Mouse (Mus musculus) G1E (cell line): ENCODE measurements around the gene Cenpf. TPM values are rescaled to one million over a fixed set of nuclear protein-coding genes. Genes with fewer than 3 reads are reported as not detected.

Source experiments
- ATAC-seq: 2 replicates; pipeline ENCODE4 v1.8.0; 2016; ENCODE audit warnings: mild to moderate bottlenecking; ENCODE audit not compliant: insufficient number of reproducible peaks, poor library complexity, low FRiP score, severe bottlenecking; ENCODE audit errors: extremely low read depth
- DNase-seq: peaks from one replicate; pipeline ENCODE4 v3.0.0; 2012; ENCODE audit warnings: low spot score
- H3K27me3 ChIP-seq: 2 replicates; pipeline ENCODE4 v1.6.1; 2012; ENCODE audit warnings: mild to moderate bottlenecking, low read length, inconsistent platforms; ENCODE audit not compliant: insufficient read depth
- H3K36me3 ChIP-seq: replicated peaks from 2 replicates; pipeline ENCODE3; 2012; ENCODE audit warnings: mild to moderate bottlenecking, inconsistent platforms
- H3K4me1 ChIP-seq: 2 replicates; pipeline ENCODE4 v1.6.1; 2012; ENCODE audit warnings: low read depth, low read length, inconsistent platforms, mixed read lengths; ENCODE audit not compliant: insufficient read depth
- H3K4me3 ChIP-seq: 2 replicates; pipeline ENCODE4 v1.5.1; 2012; ENCODE audit warnings: low read depth, mild to moderate bottlenecking, inconsistent platforms, low read length, moderate library complexity, mixed read lengths
- H3K9me3 ChIP-seq: replicated peaks from 2 replicates; pipeline ENCODE4 v1.6.1; 2012; ENCODE audit warnings: inconsistent platforms
- CTCF ChIP-seq: IDR thresholded peaks from 2 replicates; pipeline ENCODE4 v1.5.1; 2012; ENCODE audit warnings: low read depth, low read length, inconsistent platforms, mixed read lengths
- GATA1 ChIP-seq: IDR thresholded peaks from 2 replicates; pipeline ENCODE4 v1.6.1; 2012; ENCODE audit warnings: borderline replicate concordance, low read length, inconsistent platforms, mixed read lengths
- GATA2 ChIP-seq: IDR thresholded peaks from 2 replicates; pipeline ENCODE4 v1.6.1; 2012; ENCODE audit warnings: low read depth, low read length, inconsistent platforms, borderline replicate concordance
- POLR2AphosphoS5 ChIP-seq: IDR thresholded peaks from 2 replicates; pipeline ENCODE4 v1.6.1; 2012; ENCODE audit warnings: low read depth, low read length, inconsistent platforms; ENCODE audit not compliant: insufficient replicate concordance
- TAL1 ChIP-seq: conservative IDR thresholded peaks from 2 replicates; pipeline ENCODE4 v1.6.1; 2012; ENCODE audit warnings: low read depth, low read length, inconsistent platforms, mixed read lengths
- polyA plus RNA-seq: library from polyadenylated mRNA; stranded (reverse); fragments of >175 nt; gene quantifications from 2 replicates; pipeline ENCODE4 v1.2.3, GENCODE M21; 2012
- total RNA-seq, 2 experiments: library from RNA; stranded (forward) in 1 of 2; stranded (reverse) in 1 of 2; fragments of 200-1000 nt in 1 of 2; fragments of >200 nt in 1 of 2; fragmentation: Nextera tagmentation in 1 of 2; gene quantifications; 2 replicates each; pipeline ENCODE4 v1.2.3; 2014 to 2017

Gene Cenpf
- total and polyA plus RNA-seq, 3 experiments: 3.6 to 115 (median 42.3) TPM

DNA sequence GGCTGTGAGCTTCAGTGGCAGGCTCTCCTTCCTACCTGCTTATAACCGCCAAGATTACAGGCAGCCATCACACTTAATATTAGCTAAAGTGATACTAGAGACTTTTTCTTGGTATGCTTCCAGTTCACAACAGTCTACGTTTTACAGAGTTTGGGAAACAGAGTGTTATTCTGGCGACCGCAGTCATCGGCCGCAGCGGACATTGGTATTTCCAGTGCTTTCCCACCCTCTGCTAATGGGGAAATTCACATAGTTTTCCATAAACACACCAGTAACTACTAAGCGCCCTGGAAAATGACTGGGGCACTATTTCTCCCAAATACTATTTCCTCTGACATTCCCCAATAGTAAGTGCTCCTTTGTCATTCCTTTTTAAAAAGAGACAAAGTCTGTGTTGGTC, 21.1 kb upstream of the Cenpf start:
- Histone ChIP-seq H3K36me3 (no peaks in the 10 kb centered on the region), H3K9me3 (peaks cover 8% of the 10 kb centered on the region; the same call in 1 of the 2 replicates), H3K4me1 (no peaks in the 10 kb centered on the region), H3K27me3 (peaks cover 2% of the 10 kb centered on the region; the same call in 1 of the 2 replicates), H3K4me3 (no peak overlapping the region)
- TF ChIP-seq GATA1 (no peak), POLR2AphosphoS5 (no peak), GATA2 (no peak), CTCF (no peak), TAL1 (no peak)
- DNase-seq (no peak), ATAC-seq (no peak)

DNA sequence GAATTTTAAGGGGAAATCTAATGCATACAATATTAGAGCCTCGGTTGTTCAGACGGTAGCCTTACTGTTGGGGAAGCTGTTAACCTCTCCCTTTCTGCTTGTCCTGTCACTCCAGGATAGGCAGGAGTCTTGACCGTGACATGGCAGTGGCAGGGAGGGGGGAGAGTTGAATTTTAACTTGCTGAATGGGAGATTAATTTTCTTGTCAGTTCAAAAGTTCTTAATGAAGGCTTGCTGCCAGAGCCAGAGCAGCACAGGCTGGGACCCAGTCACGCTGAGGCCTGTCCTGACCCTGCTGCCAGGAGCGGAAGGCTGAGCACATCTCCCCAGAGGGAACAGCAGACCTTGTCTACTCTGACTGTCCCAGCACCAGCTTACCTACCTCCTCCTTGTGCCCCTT, 19.5 kb upstream of the Cenpf start:
- no peaks in the 10 kb centered on the region for H3K36me3 ChIP-seq
- DNase-seq (no peak), ATAC-seq (no peak)
- H3K27me3 ChIP-seq: peaks cover 2% of the 10 kb centered on the region; the same call in 1 of the 2 replicates
- no peak for TF ChIP-seq GATA1
- no peak for TF ChIP-seq GATA2
- TF ChIP-seq POLR2AphosphoS5: no peak
- no peak for TF ChIP-seq CTCF
- TF ChIP-seq TAL1: no peak
- H3K9me3 ChIP-seq: 0 out of 2 replicates have a peak, but pooled peaks cover 6% of the 10 kb centered on the region
- H3K4me3 ChIP-seq: no peak overlapping the region
- no peaks in the 10 kb centered on the region for H3K4me1 ChIP-seq

DNA sequence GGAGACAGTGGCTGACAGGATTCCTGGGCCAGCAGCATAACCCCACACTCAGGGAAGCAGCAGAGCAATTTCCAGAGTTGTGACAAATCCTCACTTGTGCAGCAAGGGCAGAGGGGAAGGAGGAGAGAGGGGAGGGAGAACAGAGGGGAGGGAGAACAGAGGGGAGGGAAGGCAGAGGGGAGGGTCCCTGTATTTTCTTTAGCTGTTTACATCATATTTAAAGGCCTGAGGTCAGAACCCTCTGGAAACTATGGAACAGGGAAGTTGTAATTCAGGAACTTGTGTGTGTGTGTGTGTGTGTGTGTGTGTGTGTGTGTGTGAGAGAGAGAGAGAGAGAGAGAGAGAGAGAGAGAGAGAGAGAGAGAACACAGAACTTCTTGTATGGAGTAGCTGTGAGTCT, 19.1 kb upstream of the Cenpf start:
- DNase-seq (no peak), ATAC-seq (no peak)
- Histone ChIP-seq H3K4me3 (no peak overlapping the region), H3K36me3 (no peaks in the 10 kb centered on the region), H3K9me3 (0 out of 2 replicates have a peak, but pooled peaks cover 6% of the 10 kb centered on the region), H3K27me3 (peaks cover 2% of the 10 kb centered on the region; the same call in 1 of the 2 replicates), H3K4me1 (no peaks in the 10 kb centered on the region)
- TF ChIP-seq POLR2AphosphoS5 (no peak), GATA1 (no peak), GATA2 (no peak), TAL1 (no peak), CTCF (no peak)

GRCm38 (mm10) chr1:189706040-189706645, 18.3 kb upstream of the Cenpf start:
- DNase-seq (no peak), ATAC-seq (no peak)
- TF ChIP-seq GATA1: no peak
- TF ChIP-seq POLR2AphosphoS5: no peak
- TF ChIP-seq TAL1: no peak

GRCm38 (mm10) chr1:189703591-189703990, 15.7 kb upstream of the Cenpf start:
- DNase-seq (no peak), ATAC-seq (no peak)
- H3K4me3 ChIP-seq: no peak overlapping the region

More at GRCm38 (mm10) chr1:189706040-189706645, 18.3 kb upstream of the Cenpf start:
- Histone ChIP-seq H3K27me3 (peaks cover 2% of the 10 kb centered on the region; the same call in 1 of the 2 replicates), H3K9me3 (0 out of 2 replicates have a peak, but pooled peaks cover 6% of the 10 kb centered on the region), H3K4me1 (no peaks in the 10 kb centered on the region), H3K4me3 (no peak overlapping the region), H3K36me3 (no peaks in the 10 kb centered on the region)

GRCm38 (mm10) chr1:189703156-189703555, 15.3 kb upstream of the Cenpf start:
- Histone ChIP-seq H3K27me3 (peaks cover 2% of the 10 kb centered on the region; the same call in 1 of the 2 replicates), H3K4me1 (no peaks in the 10 kb centered on the region), H3K9me3 (0 out of 2 replicates have a peak, but pooled peaks cover 4% of the 10 kb centered on the region), H3K4me3 (no peak overlapping the region), H3K36me3 (no peaks in the 10 kb centered on the region)
- TF ChIP-seq TAL1 (no peak), POLR2AphosphoS5 (no peak), CTCF (no peak), GATA2 (no peak), GATA1 (no peak)
- ATAC-seq (no peak), DNase-seq (no peak)

More at GRCm38 (mm10) chr1:189703591-189703990, 15.7 kb upstream of the Cenpf start:
- H3K27me3 ChIP-seq: peaks cover 2% of the 10 kb centered on the region; the same call in 1 of the 2 replicates
- TF ChIP-seq GATA2 (no peak), TAL1 (no peak), CTCF (no peak), POLR2AphosphoS5 (no peak), GATA1 (no peak)
- 0 out of 2 replicates have a peak, but pooled peaks cover 4% of the 10 kb centered on the region for H3K9me3 ChIP-seq
- no peaks in the 10 kb centered on the region for H3K36me3 ChIP-seq
- H3K4me1 ChIP-seq: no peaks in the 10 kb centered on the region
